Mouse (Mus musculus) forebrain, postnatal 0 days (tissue): ENCODE measurements at regions not wholly inside any gene's neighbourhood (a gene's known extent, or its start where the extent isn't known, plus 50 kb on each side); places are given as distances from the start of the nearest gene placed in this dataset.

Source experiments
- ATAC-seq: fragments of 200-750 bp; cut with Nextera tagmentation; 2 replicates; pipeline ENCODE4 v1.8.0; 2017; ENCODE audit warnings: mild to moderate bottlenecking, moderate library complexity
- DNase-seq: peaks from one replicate; pipeline ENCODE4 v3.0.0-alpha.2; 2015
- H3K27ac ChIP-seq: fragments of 300-500 bp; sonication (generic); 2 replicates; pipeline ENCODE4 v1.5.1; 2014; ENCODE audit warnings: low read depth, mild to moderate bottlenecking, antibody characterized with exemption, low read length, moderate library complexity, mixed read lengths
- H3K27me3 ChIP-seq: fragments of 300-500 bp; sonication (generic); 2 replicates; pipeline ENCODE4 v1.6.1; 2014; ENCODE audit warnings: mild to moderate bottlenecking, low read length, mixed read lengths; ENCODE audit not compliant: insufficient read depth
- H3K36me3 ChIP-seq: fragments of 300-500 bp; sonication (generic); 2 replicates; pipeline ENCODE4 v1.6.1; 2014; ENCODE audit warnings: mild to moderate bottlenecking, moderate library complexity; ENCODE audit not compliant: insufficient read depth
- H3K4me1 ChIP-seq: fragments of 300-500 bp; sonication (generic); 2 replicates; pipeline ENCODE4 v1.6.1; 2014; ENCODE audit warnings: antibody characterized with exemption; ENCODE audit not compliant: insufficient read depth
- H3K4me2 ChIP-seq: fragments of 300-500 bp; sonication (generic); 2 replicates; pipeline ENCODE4 v1.6.1; 2014; ENCODE audit warnings: low read depth, mild to moderate bottlenecking, moderate library complexity
- H3K4me3 ChIP-seq: fragments of 300-500 bp; sonication (generic); 2 replicates; pipeline ENCODE4 v1.5.1; 2014; ENCODE audit warnings: low read depth, low read length, mixed read lengths
- H3K9ac ChIP-seq: fragments of 300-500 bp; sonication (generic); 2 replicates; pipeline ENCODE4 v1.6.1; 2014; ENCODE audit warnings: mild to moderate bottlenecking
- H3K9me3 ChIP-seq: fragments of 300-500 bp; sonication (generic); 2 replicates; pipeline ENCODE4 v1.6.1; 2016; ENCODE audit warnings: low read length
- CTCF ChIP-seq: sonication (generic); IDR thresholded peaks from 2 replicates; pipeline ENCODE4 v1.5.1; 2016; ENCODE audit warnings: antibody characterized with exemption, control low read depth, low read depth
- WGBS: fragments of 180-500 bp; shearing (Covaris S2); extraction: QIAGEN DNeasy Blood & Tissue Kit; methylation state at CpG from one replicate; pipeline ENCODE4 v1.1.7; 2014; 5-methylcytosine and 5-hydroxymethylcytosine counted together

DNA sequence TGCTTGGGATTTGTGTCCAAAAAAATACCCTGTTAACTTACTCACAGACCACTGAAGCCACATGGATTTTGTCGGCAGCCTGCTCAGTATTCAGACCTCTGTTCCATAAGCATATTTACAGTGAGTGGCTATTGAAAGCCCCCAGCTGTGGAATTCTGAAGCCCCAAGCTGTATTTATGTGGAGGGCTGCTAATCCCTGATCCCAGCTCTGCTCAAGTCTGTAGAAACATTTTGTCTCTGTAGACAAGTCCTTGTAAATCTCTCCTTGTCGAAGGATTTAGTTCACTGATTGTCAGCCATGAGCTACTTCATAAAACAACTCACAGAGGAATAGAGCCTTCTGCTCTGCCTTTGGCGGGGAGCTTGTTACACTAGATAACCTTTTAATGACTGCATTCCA, 207.8 kb upstream of the Rag2 start:
- WGBS = 57% methylated on average over 3 of the region's 3 CpGs
- Histone ChIP-seq H3K27me3 (no peaks in the 10 kb centered on the region), H3K4me1 (no peaks in the 10 kb centered on the region), H3K36me3 (no peaks in the 10 kb centered on the region), H3K4me3 (no peak overlapping the region), H3K9me3 (no peaks in the 10 kb centered on the region), H3K9ac (no peak overlapping the region), H3K27ac (no peak overlapping the region), H3K4me2 (no peak overlapping the region)
- no peak for ATAC-seq
- no peak for DNase-seq
- TF ChIP-seq CTCF = no peak

DNA sequence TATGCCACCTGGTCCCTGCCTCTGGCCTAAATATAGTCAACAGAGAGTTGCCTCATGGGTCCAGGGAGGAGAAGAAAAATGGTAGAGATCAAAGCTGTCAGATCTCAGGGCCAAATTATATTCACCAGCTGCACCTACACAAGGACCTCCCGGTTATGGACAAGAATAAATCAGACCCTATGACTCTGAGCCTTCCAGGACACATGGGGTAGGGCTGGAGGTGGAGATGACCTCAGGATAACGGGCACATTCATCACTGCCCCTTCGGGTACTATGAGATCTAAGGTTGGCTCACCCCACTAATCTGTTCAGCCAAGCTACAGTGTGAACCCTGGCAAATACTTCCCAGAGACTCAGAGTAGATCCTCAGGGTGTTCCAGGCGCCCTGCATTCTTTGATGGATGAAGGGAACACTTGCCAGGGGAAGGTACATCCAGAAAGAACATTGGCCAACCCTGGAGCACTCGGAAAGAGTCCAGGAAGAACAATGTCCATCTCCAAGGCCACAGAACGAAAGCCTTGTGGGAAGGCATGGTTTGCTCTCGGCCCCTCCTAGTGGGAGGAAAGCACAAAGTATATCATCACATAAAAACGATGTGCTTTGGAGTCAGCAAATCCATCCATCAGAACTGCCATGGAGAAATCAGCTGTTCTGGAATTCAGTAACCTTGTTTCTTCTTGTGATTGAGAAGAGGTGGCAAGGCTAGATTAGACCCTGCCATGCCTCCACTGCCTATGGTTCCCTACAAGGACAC, 191.2 kb upstream of the Rag2 start:
- H3K27ac ChIP-seq = no peak overlapping the region
- H3K9ac ChIP-seq = no peak overlapping the region
- ATAC-seq (no peak), DNase-seq (no peak)
- 80% methylated on average over 8 of the region's 8 CpGs for WGBS
- H3K36me3 ChIP-seq = no peaks in the 10 kb centered on the region
- no peak for TF ChIP-seq CTCF
- H3K27me3 ChIP-seq = no peaks in the 10 kb centered on the region
- H3K4me3 ChIP-seq = no peak overlapping the region
- no peaks in the 10 kb centered on the region for H3K9me3 ChIP-seq
- H3K4me1 ChIP-seq = no peaks in the 10 kb centered on the region
- H3K4me2 ChIP-seq = no peak overlapping the region

- no peaks in the 10 kb centered on the region for H3K27me3 ChIP-seq
- no peak for DNase-seq
- no peak overlapping the region for H3K4me3 ChIP-seq
- no peak overlapping the region for H3K4me2 ChIP-seq
- no peak for TF ChIP-seq CTCF
- no peak overlapping the region for H3K9ac ChIP-seq
- H3K36me3 ChIP-seq = no peaks in the 10 kb centered on the region
- ATAC-seq = no peak
- H3K27ac ChIP-seq = no peak overlapping the region
- 59% methylated on average over 5 of the region's 5 CpGs for WGBS
- H3K4me1 ChIP-seq = no peaks in the 10 kb centered on the region
- H3K9me3 ChIP-seq = no peaks in the 10 kb centered on the region
Measured at GRCm38 (mm10) chr2:101440231-101440630, 184.3 kb upstream of the Rag2 start.

DNA sequence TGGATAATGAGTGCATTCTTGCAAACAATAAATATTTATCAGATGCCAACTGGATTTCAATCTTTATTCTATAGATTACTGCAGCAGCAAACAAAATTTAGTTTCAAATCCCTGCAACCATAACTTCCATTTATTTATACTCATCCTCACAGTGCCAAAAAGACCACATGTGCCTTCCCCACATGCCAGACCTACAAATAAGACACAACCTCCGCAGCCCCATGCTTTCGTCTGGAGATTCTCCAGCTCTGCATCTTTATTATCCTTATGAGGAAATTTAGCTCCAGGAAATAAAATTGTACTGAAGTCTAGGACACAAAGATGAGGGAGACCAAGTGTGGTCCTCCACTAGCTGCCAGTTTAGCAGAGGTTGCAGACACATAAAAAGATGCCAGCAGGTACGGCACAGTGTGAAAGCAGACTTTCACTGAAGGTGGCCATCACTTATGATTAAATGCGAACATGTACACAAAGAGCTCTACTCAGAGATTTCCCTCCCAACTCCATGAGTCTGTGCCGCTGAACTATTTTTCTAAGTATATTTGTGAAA, 183.4 kb upstream of the Rag2 start:
- Histone ChIP-seq H3K4me3 (no peak overlapping the region), H3K27me3 (no peaks in the 10 kb centered on the region), H3K9ac (no peak overlapping the region), H3K27ac (no peak overlapping the region), H3K36me3 (no peaks in the 10 kb centered on the region), H3K4me1 (no peaks in the 10 kb centered on the region), H3K9me3 (no peaks in the 10 kb centered on the region), H3K4me2 (no peak overlapping the region)
- DNase-seq = no peak
- 82% methylated on average over 5 of the region's 5 CpGs for WGBS
- ATAC-seq = no peak
- no peak for TF ChIP-seq CTCF

GRCm38 (mm10) chr2:101455591-101455990, 168.9 kb upstream of the Rag2 start:
- Histone ChIP-seq H3K4me3 (no peak overlapping the region), H3K4me1 (no peaks in the 10 kb centered on the region), H3K4me2 (no peak overlapping the region), H3K27ac (no peak overlapping the region), H3K36me3 (no peaks in the 10 kb centered on the region), H3K27me3 (no peaks in the 10 kb centered on the region), H3K9ac (no peak overlapping the region), H3K9me3 (no peaks in the 10 kb centered on the region)
- ATAC-seq (no peak), DNase-seq (no peak)
- WGBS = 71% methylated on average over 5 of the region's 5 CpGs
- no peak for TF ChIP-seq CTCF

DNA sequence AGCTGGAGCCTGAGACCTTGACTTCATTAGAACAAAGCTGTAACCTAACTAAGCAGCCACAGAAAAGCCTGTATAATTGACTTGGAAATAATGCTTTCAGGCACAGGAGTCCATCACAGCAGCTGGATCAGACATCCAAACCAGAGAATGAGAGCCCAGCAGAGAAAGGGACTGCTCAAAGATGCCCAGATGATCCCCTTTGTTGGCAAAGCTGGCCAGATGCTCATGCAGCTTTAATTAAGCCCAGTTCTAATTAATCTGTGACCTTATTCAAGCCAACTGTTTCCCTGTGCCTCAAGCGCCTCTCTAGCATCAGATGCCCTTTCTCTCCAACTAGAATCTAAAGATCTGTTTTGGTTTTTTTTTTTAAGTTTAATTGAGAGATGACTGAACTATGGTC, 165.6 kb upstream of the Rag2 start:
- Histone ChIP-seq H3K27ac (no peak overlapping the region), H3K27me3 (no peaks in the 10 kb centered on the region), H3K4me1 (no peaks in the 10 kb centered on the region), H3K9me3 (no peaks in the 10 kb centered on the region), H3K4me2 (no peak overlapping the region), H3K9ac (no peak overlapping the region), H3K4me3 (no peak overlapping the region), H3K36me3 (no peaks in the 10 kb centered on the region)
- no peak for DNase-seq
- 38% methylated on average over 1 of the region's 1 CpGs for WGBS
- TF ChIP-seq CTCF = no peak
- no peak for ATAC-seq

- no peak for TF ChIP-seq CTCF
- Histone ChIP-seq H3K9me3 (no peaks in the 10 kb centered on the region), H3K4me3 (no peak overlapping the region), H3K27ac (no peak overlapping the region), H3K4me2 (no peak overlapping the region), H3K27me3 (no peaks in the 10 kb centered on the region), H3K9ac (no peak overlapping the region), H3K36me3 (no peaks in the 10 kb centered on the region), H3K4me1 (no peaks in the 10 kb centered on the region)
- 67% methylated on average over 1 of the region's 1 CpGs for WGBS
- DNase-seq (peak; percentile 27), ATAC-seq (peak; percentile 82)
Measured at GRCm38 (mm10) chr2:101462450-101462849, 162.1 kb upstream of the Rag2 start.
